Mouse (Mus musculus): ENCODE results near the gene Ccl20. TPM values are rescaled to one million over a fixed set of nuclear protein-coding genes. Genes with fewer than 3 reads are reported as not detected.
A peak's percentile ranks its signal among the peaks of the same experiment; 100 is the strongest.

The Ccl20 gene
- not detected in 2 replicates for polyA plus RNA-seq (2012; rRNA removed)

- no peak within 1 kb of the TSS for H3K27ac ChIP-seq (ENCODE audit: control insufficient read depth, insufficient read depth, low read depth, low read length)
- H3K4me3 ChIP-seq (ENCODE audit: control insufficient read depth, low read depth, low read length) = no peak within 1 kb of the TSS
- no peaks in the 10 kb centered on the region for H3K27me3 ChIP-seq (ENCODE audit: control insufficient read depth, insufficient read depth, low read length)
- no peaks in the 10 kb centered on the region for H3K36me3 ChIP-seq (ENCODE audit: control insufficient read depth, insufficient read depth, low read length)
- TF ChIP-seq CTCF (IDR thresholded peaks at IDR 0.05; ENCODE audit: control insufficient read depth, insufficient read depth, insufficient replicate concordance, low read depth, low read length) = no peak
- TF ChIP-seq POLR2A (IDR thresholded peaks at IDR 0.05; ENCODE audit: control insufficient read depth, low read depth, low read length) = no peak
- no peaks in the 10 kb centered on the region for H3K4me1 ChIP-seq (ENCODE audit: control insufficient read depth, insufficient read depth, low read length)
Measured at GRCm38 (mm10) chr1:83116447-83117137, at the start of gene Ccl20. TSS of gene Ccl20 (plus strand) at chr1:83116766.

GRCm38 (mm10) chr1:83067205-83067604 lies 49.4 kb upstream of the Ccl20 start:
- H3K4me3 ChIP-seq (ENCODE audit: control insufficient read depth, low read depth, low read length) = no peak overlapping the region
- TF ChIP-seq POLR2A (IDR thresholded peaks at IDR 0.05; ENCODE audit: control insufficient read depth, low read depth, low read length) (no peak), CTCF (IDR thresholded peaks at IDR 0.05; ENCODE audit: control insufficient read depth, insufficient read depth, insufficient replicate concordance, low read depth, low read length) (no peak)
- no peaks in the 10 kb centered on the region for H3K36me3 ChIP-seq (ENCODE audit: control insufficient read depth, insufficient read depth, low read length)
- no peak overlapping the region for H3K27ac ChIP-seq (ENCODE audit: control insufficient read depth, insufficient read depth, low read depth, low read length)
- H3K27me3 ChIP-seq (ENCODE audit: control insufficient read depth, insufficient read depth, low read length) = no peaks in the 10 kb centered on the region
- no peaks in the 10 kb centered on the region; the same call in 1 of the 2 replicates for H3K4me1 ChIP-seq (ENCODE audit: control insufficient read depth, insufficient read depth, low read length)

- TF ChIP-seq CTCF (IDR thresholded peaks at IDR 0.05; ENCODE audit: control insufficient read depth, insufficient read depth, insufficient replicate concordance, low read depth, low read length) = no peak
- no peak for TF ChIP-seq POLR2A (IDR thresholded peaks at IDR 0.05; ENCODE audit: control insufficient read depth, low read depth, low read length)
- H3K4me3 ChIP-seq (ENCODE audit: control insufficient read depth, low read depth, low read length) = no peak overlapping the region
Measured at GRCm38 (mm10) chr1:83075526-83076189, 40.9 kb upstream of the Ccl20 start.

GRCm38 (mm10) chr1:83076190-83076917 lies 40.2 kb upstream of the Ccl20 start:
- TF ChIP-seq CTCF (IDR thresholded peaks at IDR 0.05; ENCODE audit: control insufficient read depth, insufficient read depth, insufficient replicate concordance, low read depth, low read length) (peak; percentile 32; the same call in 1 of the 2 replicates), POLR2A (IDR thresholded peaks at IDR 0.05; ENCODE audit: control insufficient read depth, low read depth, low read length) (no peak)
- Histone ChIP-seq H3K27me3 (ENCODE audit: control insufficient read depth, insufficient read depth, low read length) (no peaks in the 10 kb centered on the region), H3K4me1 (ENCODE audit: control insufficient read depth, insufficient read depth, low read length) (no peaks in the 10 kb centered on the region), H3K4me3 (ENCODE audit: control insufficient read depth, low read depth, low read length) (no peak overlapping the region), H3K27ac (ENCODE audit: control insufficient read depth, insufficient read depth, low read depth, low read length) (no peak overlapping the region), H3K36me3 (ENCODE audit: control insufficient read depth, insufficient read depth, low read length) (no peaks in the 10 kb centered on the region)

More at GRCm38 (mm10) chr1:83075526-83076189, 40.9 kb upstream of the Ccl20 start:
- Histone ChIP-seq H3K27me3 (ENCODE audit: control insufficient read depth, insufficient read depth, low read length) (no peaks in the 10 kb centered on the region), H3K36me3 (ENCODE audit: control insufficient read depth, insufficient read depth, low read length) (no peaks in the 10 kb centered on the region), H3K27ac (ENCODE audit: control insufficient read depth, insufficient read depth, low read depth, low read length) (no peak overlapping the region), H3K4me1 (ENCODE audit: control insufficient read depth, insufficient read depth, low read length) (no peaks in the 10 kb centered on the region)

- H3K4me3 ChIP-seq (ENCODE audit: control insufficient read depth, low read depth, low read length) = no peak overlapping the region
- no peak overlapping the region for H3K27ac ChIP-seq (ENCODE audit: control insufficient read depth, insufficient read depth, low read depth, low read length)
- H3K36me3 ChIP-seq (ENCODE audit: control insufficient read depth, insufficient read depth, low read length) = no peaks in the 10 kb centered on the region
- H3K27me3 ChIP-seq (ENCODE audit: control insufficient read depth, insufficient read depth, low read length) = no peaks in the 10 kb centered on the region
- no peaks in the 10 kb centered on the region for H3K4me1 ChIP-seq (ENCODE audit: control insufficient read depth, insufficient read depth, low read length)
- no peak for TF ChIP-seq POLR2A (IDR thresholded peaks at IDR 0.05; ENCODE audit: control insufficient read depth, low read depth, low read length)
- TF ChIP-seq CTCF (IDR thresholded peaks at IDR 0.05; ENCODE audit: control insufficient read depth, insufficient read depth, insufficient replicate concordance, low read depth, low read length) = no peak
Measured at GRCm38 (mm10) chr1:83077016-83077415, 39.5 kb upstream of the Ccl20 start.

GRCm38 (mm10) chr1:83084790-83085189 lies 31.8 kb upstream of the Ccl20 start:
- Histone ChIP-seq H3K27me3 (ENCODE audit: control insufficient read depth, insufficient read depth, low read length) (no peaks in the 10 kb centered on the region), H3K4me3 (ENCODE audit: control insufficient read depth, low read depth, low read length) (no peak overlapping the region), H3K36me3 (ENCODE audit: control insufficient read depth, insufficient read depth, low read length) (no peaks in the 10 kb centered on the region), H3K4me1 (ENCODE audit: control insufficient read depth, insufficient read depth, low read length) (no peaks in the 10 kb centered on the region), H3K27ac (ENCODE audit: control insufficient read depth, insufficient read depth, low read depth, low read length) (no peak overlapping the region)
- no peak for TF ChIP-seq CTCF (IDR thresholded peaks at IDR 0.05; ENCODE audit: control insufficient read depth, insufficient read depth, insufficient replicate concordance, low read depth, low read length)
- TF ChIP-seq POLR2A (IDR thresholded peaks at IDR 0.05; ENCODE audit: control insufficient read depth, low read depth, low read length) = no peak

- H3K4me1 ChIP-seq (ENCODE audit: control insufficient read depth, insufficient read depth, low read length) = no peaks in the 10 kb centered on the region
- no peak overlapping the region for H3K4me3 ChIP-seq (ENCODE audit: control insufficient read depth, low read depth, low read length)
- no peak overlapping the region for H3K27ac ChIP-seq (ENCODE audit: control insufficient read depth, insufficient read depth, low read depth, low read length)
- no peak for TF ChIP-seq CTCF (IDR thresholded peaks at IDR 0.05; ENCODE audit: control insufficient read depth, insufficient read depth, insufficient replicate concordance, low read depth, low read length)
- TF ChIP-seq POLR2A (IDR thresholded peaks at IDR 0.05; ENCODE audit: control insufficient read depth, low read depth, low read length) = no peak
- H3K27me3 ChIP-seq (ENCODE audit: control insufficient read depth, insufficient read depth, low read length) = no peaks in the 10 kb centered on the region
- no peaks in the 10 kb centered on the region for H3K36me3 ChIP-seq (ENCODE audit: control insufficient read depth, insufficient read depth, low read length)
Measured at GRCm38 (mm10) chr1:83091268-83091667, 25.3 kb upstream of the Ccl20 start.
